Mouse (Mus musculus) heart, adult 18-20 months (tissue): ENCODE data around the gene Gaa. TPM values are rescaled to one million over a fixed set of nuclear protein-coding genes. Genes with fewer than 3 reads are reported as not detected.

Experiments used
- DNase-seq, 2 experiments: peaks; one replicate each; pipeline ENCODE4 v3.0.0; 2021 to 2022; ENCODE audit warnings: mixed read lengths in 1 of 2
- total RNA-seq, 2 experiments: library from RNA; stranded (reverse); gene quantifications; 2 replicates each; pipeline ENCODE4 v1.2.3; 2021

The Gaa gene
- total RNA-seq, 2 experiments from 2014 or later = 91.3 to 110 TPM

DNA sequence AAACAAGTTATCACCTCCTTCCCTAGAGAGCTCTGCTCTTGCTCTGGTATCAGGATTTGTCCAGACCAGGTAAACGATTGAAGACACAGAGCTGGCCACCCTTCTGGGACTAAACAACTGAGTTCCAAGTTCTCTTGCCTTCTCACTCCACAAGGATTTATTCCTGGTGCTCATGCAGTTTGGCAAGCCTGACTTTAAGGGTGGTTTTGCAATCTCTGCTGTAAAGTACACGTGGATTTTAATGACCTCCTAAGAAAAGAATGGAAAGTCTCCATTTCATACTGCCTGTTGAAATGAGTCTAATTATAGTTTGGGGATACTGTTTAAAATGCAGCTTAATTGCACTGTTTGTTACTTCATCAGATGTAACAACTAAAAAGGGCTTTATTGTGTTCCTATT is 33.3 kb downstream of the Gaa start:
- DNase-seq = no peak

DNA sequence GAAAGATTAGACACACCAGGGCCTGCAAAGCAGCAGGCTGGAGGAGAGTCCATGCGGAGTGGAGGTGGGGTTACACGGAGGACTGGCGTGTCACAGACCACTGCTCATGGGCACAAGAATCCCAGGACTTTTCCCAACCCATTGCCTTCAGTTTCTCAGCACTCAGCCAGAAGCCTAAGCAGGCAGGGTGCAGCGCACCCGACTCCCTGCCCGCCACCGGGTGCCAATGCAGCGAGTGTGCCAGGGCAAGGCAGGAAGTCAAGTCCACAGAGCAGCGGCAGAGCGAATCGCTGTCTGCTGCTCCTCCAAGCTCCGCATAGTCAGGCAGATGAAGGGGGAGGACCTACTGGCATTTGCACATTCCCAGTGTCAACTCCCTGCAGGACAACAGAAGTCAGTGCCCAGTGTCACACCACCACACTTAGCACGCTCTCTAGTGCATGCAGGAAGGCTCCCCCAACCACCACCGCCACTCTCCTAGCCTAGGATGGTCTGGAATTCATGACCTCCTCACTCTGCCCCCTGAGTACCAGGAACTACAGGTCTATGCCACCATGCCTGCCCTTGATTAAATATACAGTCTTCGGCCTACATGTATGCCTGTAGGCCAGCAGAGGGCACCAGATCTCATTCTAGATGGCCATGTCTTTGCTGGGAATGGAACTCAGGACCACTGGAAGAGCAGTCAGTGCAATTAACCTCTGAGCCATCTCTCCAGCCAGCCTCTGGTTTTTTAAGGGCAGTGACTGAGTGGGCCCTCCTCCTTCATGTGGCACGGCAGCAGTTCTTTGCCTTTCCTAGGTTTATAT is 37.4 kb downstream of the Gaa start:
- peak in 1 of 2 experiments; percentile 40 for DNase-seq

DNA sequence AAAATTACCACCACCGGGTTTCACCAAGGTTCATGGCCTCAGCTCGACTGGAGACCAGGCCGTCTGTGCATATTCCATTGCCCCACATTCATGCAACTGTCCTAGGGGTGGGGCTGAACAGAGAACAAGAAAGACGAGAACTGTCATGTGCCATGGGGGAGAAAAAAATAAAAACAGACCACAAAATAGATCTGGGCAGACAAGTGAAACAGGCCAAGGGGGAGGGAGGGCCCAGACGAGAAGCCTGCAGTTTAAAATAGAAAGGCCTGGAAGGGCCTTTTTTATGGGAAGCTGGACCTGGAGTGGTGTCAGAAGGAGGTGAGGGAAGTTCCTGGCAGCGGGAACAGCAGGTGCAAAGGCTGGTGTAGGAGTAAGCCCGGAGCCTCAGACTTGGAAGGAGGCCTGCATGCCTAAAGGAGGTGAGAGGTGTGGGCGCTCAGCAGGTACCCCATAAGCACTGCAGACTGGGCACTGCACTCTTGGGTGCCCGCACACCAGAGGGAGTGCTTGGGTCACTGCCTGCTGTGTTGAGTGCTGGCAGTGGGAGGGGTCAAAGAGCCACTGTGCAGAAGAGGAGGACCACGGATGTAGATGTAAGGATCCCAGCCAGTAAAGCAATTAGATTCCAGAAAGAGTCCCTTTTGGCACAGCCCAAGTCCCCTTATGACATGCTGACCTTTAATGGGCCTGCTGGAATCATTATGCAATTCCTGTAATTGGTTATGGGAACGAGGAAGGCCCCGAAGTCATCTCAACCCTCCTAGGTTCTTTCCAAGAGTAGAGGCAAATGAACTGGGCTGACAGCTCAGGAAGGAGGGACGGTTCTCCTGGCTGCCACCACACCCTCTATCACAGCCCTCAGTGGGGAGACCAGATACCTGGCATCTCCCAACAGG is 39.3 kb downstream of the Gaa start:
- DNase-seq = no peak

DNA sequence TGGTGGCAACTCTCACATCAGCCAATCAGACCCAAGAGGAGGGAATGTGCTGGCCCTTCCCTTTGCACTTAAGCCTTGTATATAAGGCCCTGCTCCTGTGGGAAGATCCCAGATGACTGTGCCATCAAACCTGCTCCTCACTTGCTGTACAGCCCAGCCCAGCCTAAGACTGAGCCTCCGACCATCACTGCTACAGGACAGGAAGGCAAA is 39.9 kb downstream of the Gaa start, which contains the start of gene Card14:
Gene Card14 (plus strand): TSS at position 111 of the 210 bp plus-strand sequence.
- no peak for DNase-seq

DNA sequence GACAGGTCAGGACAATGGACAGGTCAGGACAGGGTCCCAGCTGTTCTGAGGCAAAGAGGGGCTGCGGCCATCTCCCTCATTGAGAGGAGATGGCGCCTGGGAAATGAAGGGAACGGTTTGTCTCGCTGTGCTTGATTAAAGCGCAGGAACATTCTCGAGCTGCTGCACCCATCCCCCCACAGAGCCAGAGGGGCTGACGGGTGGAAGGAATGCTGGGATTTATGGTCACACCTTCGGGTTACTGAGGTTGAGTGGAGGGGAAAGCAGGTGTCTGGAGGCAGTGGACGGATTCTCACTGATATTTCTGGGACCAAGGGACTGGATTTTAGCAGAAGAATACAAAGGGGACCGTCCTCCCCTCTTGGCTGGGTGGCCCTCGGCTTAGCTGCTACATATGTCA is 40.2 kb downstream of the Gaa start:
- DNase-seq = no peak

DNA sequence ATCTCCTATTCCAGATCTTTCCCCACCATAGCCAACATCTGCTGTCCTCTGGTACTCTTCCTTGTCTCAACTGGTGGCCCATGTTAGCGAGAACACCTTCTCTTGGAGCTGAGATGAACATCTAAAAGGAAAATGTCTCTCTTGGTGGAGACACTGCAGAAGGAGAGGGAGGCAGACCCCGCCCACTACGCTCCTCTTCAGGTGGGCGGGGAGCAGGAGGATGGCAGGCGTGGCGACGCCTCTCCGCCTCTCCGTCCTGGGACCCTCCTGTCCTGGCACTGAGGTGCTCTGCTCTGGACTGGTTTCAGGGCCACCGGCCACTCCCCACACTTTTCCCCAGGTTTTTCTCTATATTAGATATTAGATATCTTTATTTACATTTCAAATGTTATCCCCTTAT is 42.9 kb downstream of the Gaa start:
- no peak for DNase-seq

DNA sequence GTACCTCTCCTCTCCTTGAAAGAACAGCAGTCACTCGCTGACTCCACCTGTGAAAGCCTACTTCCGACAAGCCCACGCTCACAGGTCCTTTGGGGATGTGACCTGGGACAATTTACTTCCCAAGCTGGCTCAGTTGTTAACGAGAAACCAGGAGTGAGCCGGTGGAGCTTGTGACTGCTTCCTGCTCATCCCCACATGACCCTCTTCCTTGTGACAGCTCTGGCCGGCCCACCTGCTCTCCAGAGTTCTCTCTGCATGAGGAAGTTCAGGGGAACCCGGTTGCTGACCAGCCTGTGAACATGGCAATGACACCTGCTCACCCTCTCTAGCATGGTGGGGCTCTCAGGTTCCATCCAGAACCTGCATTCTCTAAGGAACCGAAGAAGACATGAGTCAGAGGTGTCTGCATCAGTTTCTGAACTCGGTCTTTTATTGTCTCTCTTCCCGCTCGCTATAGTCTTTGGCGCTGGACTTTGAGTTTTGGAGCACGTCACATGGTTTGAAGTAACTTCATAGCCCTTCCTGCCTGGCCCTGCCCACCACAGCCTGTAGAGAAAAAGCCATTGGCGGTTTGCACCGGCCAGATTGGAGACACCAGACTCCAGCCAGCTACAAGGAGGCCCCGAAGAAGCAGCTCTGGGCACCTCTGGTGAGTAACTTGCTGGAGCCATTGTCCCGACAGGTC is 46.7 kb downstream of the Gaa start:
- no peak for DNase-seq

DNA sequence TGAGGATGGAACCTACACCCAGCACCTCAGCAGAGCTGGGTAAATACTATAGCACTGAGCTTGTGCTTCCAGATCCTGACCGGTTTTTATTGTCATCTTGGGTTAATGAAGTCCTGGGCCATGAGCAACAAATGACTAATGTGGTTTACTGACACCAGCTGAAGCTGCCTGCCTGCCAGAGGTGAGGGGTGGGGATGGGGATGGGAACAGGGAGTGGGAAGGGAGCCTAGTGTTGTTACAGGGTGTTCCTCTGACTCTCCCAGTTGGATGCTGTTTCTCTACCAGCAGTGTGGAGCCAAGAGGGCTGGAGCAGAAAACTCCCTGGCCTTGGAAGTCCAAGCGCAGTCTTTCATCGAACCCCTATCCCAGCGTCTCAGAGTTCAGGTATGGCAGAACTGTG is 49.0 kb downstream of the Gaa start:
- DNase-seq = peak; percentile 18 to 58

DNA sequence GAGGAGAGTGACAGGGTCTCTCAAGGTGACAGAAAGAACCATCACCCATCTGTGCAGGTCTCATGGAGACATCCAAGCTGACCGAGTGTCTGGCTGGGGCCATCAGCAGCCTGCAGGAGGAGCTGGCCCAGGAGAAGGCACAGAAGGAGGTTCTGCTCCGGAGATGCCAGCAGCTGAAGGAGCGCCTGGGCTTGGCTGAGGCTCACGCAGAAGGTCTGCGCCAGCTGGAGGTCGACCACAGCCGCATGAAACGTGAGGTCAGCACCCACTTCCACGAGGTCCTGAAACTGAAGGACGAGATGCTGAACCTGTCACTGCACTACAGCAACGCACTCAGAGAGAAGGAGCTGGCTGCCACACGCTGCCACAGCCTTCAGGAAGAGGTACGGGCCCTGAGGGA is 54.8 kb downstream of the Gaa start:
- no peak for DNase-seq

DNA sequence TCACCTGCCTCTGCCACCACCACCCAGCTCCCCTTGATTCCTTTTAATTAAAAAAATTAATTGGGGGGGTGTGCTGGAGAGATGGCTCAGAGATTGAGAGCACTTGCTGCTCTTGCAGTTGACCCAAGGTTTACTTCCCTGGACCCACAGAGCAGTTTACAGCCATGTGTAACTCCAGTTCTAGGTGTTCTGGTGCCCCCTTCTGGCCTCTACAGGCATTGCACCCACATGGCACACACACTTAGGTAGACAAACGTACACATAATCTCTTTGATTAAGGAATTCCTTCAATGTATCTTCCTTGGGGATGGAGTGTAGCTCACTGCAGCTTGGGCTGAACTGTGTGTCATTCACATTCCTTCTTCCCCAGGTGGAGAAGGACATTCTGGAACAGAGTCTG is 57.4 kb downstream of the Gaa start:
- DNase-seq = no peak

DNA sequence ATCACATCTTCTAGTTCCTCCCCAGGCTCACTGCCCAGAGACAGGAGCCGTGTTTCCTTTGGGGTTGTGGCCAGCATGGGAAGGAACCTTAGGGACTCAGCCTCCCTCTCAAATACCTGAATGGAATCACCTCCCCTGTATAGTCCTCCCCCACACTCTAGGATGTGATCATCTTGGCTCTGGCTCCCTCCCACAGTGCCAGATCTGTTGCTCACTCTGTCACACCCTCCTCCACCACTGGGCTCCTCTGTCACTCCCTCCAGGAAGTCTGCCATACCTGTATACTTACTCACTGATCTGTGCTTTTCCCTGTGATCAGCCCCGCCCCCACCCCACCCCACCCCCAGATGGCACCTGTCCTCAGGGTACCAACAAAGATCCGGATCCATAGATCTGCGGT is 62.9 kb downstream of the Gaa start:
- DNase-seq = no peak

DNA sequence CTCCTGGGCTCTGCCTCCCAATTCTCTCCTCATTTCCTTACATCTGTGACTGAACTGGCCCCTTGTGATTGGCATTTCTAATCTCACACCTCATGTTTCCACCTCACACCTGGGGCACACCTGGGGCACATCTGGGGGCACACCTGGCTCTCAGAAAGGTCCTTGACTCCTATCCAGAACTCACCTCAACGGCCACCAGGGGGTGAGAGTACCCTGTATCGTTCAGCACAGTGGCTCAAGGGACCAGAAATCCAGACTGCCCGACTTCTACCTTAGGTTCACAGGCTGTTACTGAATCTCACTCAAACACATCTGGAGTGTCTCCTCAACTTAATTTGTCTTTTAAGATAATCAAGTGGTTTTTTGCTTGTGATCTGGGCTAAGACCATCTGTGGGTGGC is 64.3 kb downstream of the Gaa start:
- DNase-seq = no peak

Other genes starting within 250 kb of the Gaa start
- 1 to 10 TPM; 1.5 to 2.6 TPM for gene Cbx2, start 244.9 kb upstream of the Gaa start, total RNA-seq
- 1 to 10 TPM; 3.1 to 4.0 TPM for gene Cbx8, start 226.9 kb upstream of the Gaa start, total RNA-seq
- gene Cbx4, start 181.7 kb upstream of the Gaa start, total RNA-seq = 1 to 10 TPM; 6.5 to 7.2 TPM
- 10 to 100 TPM; 54.9 to 56.9 TPM for gene Tbc1d16, start 39.4 kb upstream of the Gaa start, total RNA-seq
- gene Ccdc40, start 39.3 kb upstream of the Gaa start, total RNA-seq = under 1 TPM; 0.17 to 0.21 TPM
- 10 to 100 TPM; 62.5 to 71.7 TPM for gene Eif4a3, start 32.2 kb downstream of the Gaa start, total RNA-seq
- not detected for gene Card14, start 39.9 kb downstream of the Gaa start, total RNA-seq
- 1 to 10 TPM; 4.8 to 5.6 TPM for gene Sgsh, start 87.6 kb downstream of the Gaa start, total RNA-seq
- gene Slc26a11, start 87.7 kb downstream of the Gaa start, total RNA-seq = 1 to 10 TPM; 3.1 TPM
- gene Rnf213, start 125.2 kb downstream of the Gaa start, total RNA-seq = 10 to 100 TPM; 14.6 to 15.2 TPM
- 1 to 10 TPM; 7.0 to 7.5 TPM for gene Endov, start 223.5 kb downstream of the Gaa start, total RNA-seq